17 mouse cellular contexts compared by ENCODE assay signal in the genomic region with DNA sequence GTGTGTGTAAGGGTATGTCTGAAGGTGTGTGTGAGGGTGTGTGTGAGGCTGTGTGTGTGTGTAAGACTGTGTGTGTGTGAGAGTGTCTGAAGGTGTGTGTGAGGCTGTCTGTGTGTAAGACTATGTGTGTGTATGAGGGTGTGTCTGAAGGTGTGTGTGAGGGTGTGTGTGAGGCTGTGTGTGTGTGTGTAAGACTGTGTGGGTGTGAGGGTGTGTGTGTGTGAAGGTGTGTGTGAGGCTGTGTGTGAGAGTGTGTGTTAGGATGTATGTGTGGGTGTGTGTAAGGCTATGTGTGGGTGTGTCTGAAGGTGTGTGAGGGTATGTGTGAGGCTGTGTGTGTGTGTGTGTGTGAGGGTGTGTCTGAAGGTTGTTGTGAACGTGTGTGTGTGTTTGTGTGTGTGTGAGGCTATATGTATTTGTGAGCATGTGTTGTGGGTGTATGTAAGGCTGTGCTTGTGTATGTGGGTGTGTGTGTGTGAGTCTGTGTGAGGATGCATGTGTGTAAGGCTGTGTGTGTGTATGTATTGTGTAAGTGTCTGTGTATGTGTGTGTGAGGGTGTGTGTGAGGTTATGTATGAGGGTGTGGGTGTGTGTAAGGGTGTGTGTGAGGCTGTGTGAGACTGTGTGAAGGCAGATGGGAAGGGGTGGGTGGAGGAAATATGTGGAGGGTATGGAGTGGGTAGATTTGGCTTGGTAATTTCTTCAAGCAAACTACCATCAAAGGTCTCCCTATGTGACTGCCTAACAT.
DNase-seq lines count a peak whose midpoint lies in the region; ATAC-seq and TF ChIP-seq lines count a peak whose summit lies in the region.
"Had no signal": no experiment of that assay in that cellular context is flagged by ENCODE, and none has a peak within 500 bp of the region (broad histone marks: within the 10 kb centered on the region; RNA-seq: fewer than 3 reads in every experiment).

No protein-coding gene starts in this region.

- H3K4me2 ChIP-seq in forebrain, embryonic 11.5 days (ENCODE audit: low read depth, low read length, severe bottlenecking): no peak overlapping the region
- no peak overlapping the region for H3K4me2 ChIP-seq in forebrain, embryonic 16.5 days (ENCODE audit: low read length)
- no peak overlapping the region for H3K4me2 ChIP-seq in limb, embryonic 11.5 days (ENCODE audit: low read depth, severe bottlenecking)
- no peak overlapping the region for H3K4me2 ChIP-seq in embryonic facial prominence, embryonic 15.5 days (replicated peaks)
- H3K4me2 ChIP-seq in midbrain, embryonic 14.5 days (ENCODE audit: low read length): no peak overlapping the region
- H3K4me2 ChIP-seq: liver, embryonic 13.5 days had no signal

- H3K27ac ChIP-seq in forebrain, embryonic 11.5 days (ENCODE audit: low read depth, low read length): no peak overlapping the region
- no peak overlapping the region for H3K27ac ChIP-seq in forebrain, embryonic 16.5 days (ENCODE audit: low read length)
- no peak overlapping the region for H3K27ac ChIP-seq in limb, embryonic 11.5 days (replicated peaks; ENCODE audit: low read depth, low read length)
- H3K27ac ChIP-seq in limb, embryonic 10.5 days: no peak overlapping the region
- H3K27ac ChIP-seq in embryonic facial prominence, embryonic 15.5 days (replicated peaks): no peak overlapping the region
- H3K27ac ChIP-seq in midbrain, embryonic 14.5 days (replicated peaks; ENCODE audit: low read depth, low read length): no peak overlapping the region
- H3K27ac ChIP-seq in thymus, adult 2 months (ENCODE audit: control insufficient read depth, insufficient read depth, low read length): no peak overlapping the region
- H3K27ac ChIP-seq: liver, embryonic 13.5 days had no signal

- no peaks in the 10 kb centered on the region for H3K4me1 ChIP-seq in forebrain, embryonic 11.5 days (replicated peaks; ENCODE audit: control insufficient read depth, insufficient read depth, low read length)
- H3K4me1 ChIP-seq in forebrain, embryonic 16.5 days (replicated peaks; ENCODE audit: control insufficient read depth, insufficient read depth, low read length): no peaks in the 10 kb centered on the region
- no peaks in the 10 kb centered on the region for H3K4me1 ChIP-seq in limb, embryonic 11.5 days (ENCODE audit: control insufficient read depth, insufficient read depth, low read length)
- no peaks in the 10 kb centered on the region for H3K4me1 ChIP-seq in limb, embryonic 10.5 days
- no peaks in the 10 kb centered on the region for H3K4me1 ChIP-seq in embryonic facial prominence, embryonic 15.5 days
- no peaks in the 10 kb centered on the region for H3K4me1 ChIP-seq in midbrain, embryonic 14.5 days (ENCODE audit: control insufficient read depth, insufficient read depth, low read length)
- H3K4me1 ChIP-seq in thymus, adult 2 months (replicated peaks; ENCODE audit: control insufficient read depth, insufficient read depth, low read length): no peaks in the 10 kb centered on the region
- H3K4me1 ChIP-seq: liver, embryonic 13.5 days had no signal

- TF ChIP-seq POLR2A in thymus, adult 2 months (IDR thresholded peaks at IDR 0.05; ENCODE audit: control insufficient read depth, extremely low read depth, insufficient read depth, low read length, poor library complexity): no peak

- H3K27me3 ChIP-seq in forebrain, embryonic 11.5 days (ENCODE audit: control insufficient read depth, insufficient read depth, low read length): no peaks in the 10 kb centered on the region
- H3K27me3 ChIP-seq in forebrain, embryonic 16.5 days (replicated peaks; ENCODE audit: control insufficient read depth, insufficient read depth, low read length): no peaks in the 10 kb centered on the region
- no peaks in the 10 kb centered on the region for H3K27me3 ChIP-seq in limb, embryonic 11.5 days (ENCODE audit: control insufficient read depth, insufficient read depth, low read length)
- H3K27me3 ChIP-seq in limb, embryonic 10.5 days (ENCODE audit: low read depth, poor library complexity, severe bottlenecking): no peaks in the 10 kb centered on the region
- no peaks in the 10 kb centered on the region for H3K27me3 ChIP-seq in embryonic facial prominence, embryonic 15.5 days
- no peaks in the 10 kb centered on the region for H3K27me3 ChIP-seq in midbrain, embryonic 14.5 days (ENCODE audit: control insufficient read depth, insufficient read depth, low read length)
- no peaks in the 10 kb centered on the region for H3K27me3 ChIP-seq in thymus, adult 2 months (ENCODE audit: control insufficient read depth, insufficient read depth, low read length)
- H3K27me3 ChIP-seq: CH12.LX; liver, embryonic 13.5 days had no signal

- no peaks in the 10 kb centered on the region for H3K9me3 ChIP-seq in forebrain, embryonic 11.5 days (ENCODE audit: control insufficient read depth, low read length)
- no peaks in the 10 kb centered on the region for H3K9me3 ChIP-seq in forebrain, embryonic 16.5 days (ENCODE audit: control insufficient read depth, low read length)
- H3K9me3 ChIP-seq in limb, embryonic 11.5 days (ENCODE audit: control insufficient read depth, low read length): no peaks in the 10 kb centered on the region
- H3K9me3 ChIP-seq in limb, embryonic 10.5 days (replicated peaks): no peaks in the 10 kb centered on the region
- no peaks in the 10 kb centered on the region for H3K9me3 ChIP-seq in embryonic facial prominence, embryonic 15.5 days (replicated peaks)
- no peaks in the 10 kb centered on the region for H3K9me3 ChIP-seq in midbrain, embryonic 14.5 days (ENCODE audit: control insufficient read depth, low read length)
- H3K9me3 ChIP-seq: liver, embryonic 13.5 days had no signal

- H3K9ac ChIP-seq in forebrain, embryonic 11.5 days (ENCODE audit: low read length): no peak overlapping the region
- no peak overlapping the region for H3K9ac ChIP-seq in forebrain, embryonic 16.5 days (replicated peaks; ENCODE audit: low read depth, low read length)
- no peak overlapping the region for H3K9ac ChIP-seq in limb, embryonic 11.5 days (ENCODE audit: low read length)
- no peak overlapping the region for H3K9ac ChIP-seq in embryonic facial prominence, embryonic 15.5 days
- H3K9ac ChIP-seq in midbrain, embryonic 14.5 days (replicated peaks; ENCODE audit: low read length): no peak overlapping the region
- H3K9ac ChIP-seq: liver, embryonic 13.5 days had no signal

- no peak for DNase-seq in forebrain, embryonic 11.5 days (ENCODE audit: low spot score)
- DNase-seq in limb, embryonic 11.5 days (ENCODE audit: low spot score): no peak
- DNase-seq in limb, embryonic 10.5 days (ENCODE audit: low spot score): no peak
- no peak for DNase-seq in midbrain, embryonic 14.5 days
- no peak for DNase-seq in thymus, adult 2 months
- no peak for DNase-seq in retina, embryonic 14.5 days (ENCODE audit: low spot score)
- DNase-seq: adrenal gland, postnatal 10 days; cerebellum, adult 2 months; kidney, postnatal 25 days; liver, embryonic 13.5 days; right cerebral cortex, adult 18-20 months; thymus, postnatal 4 days had no signal

- TF ChIP-seq CTCF in thymus, adult 2 months (IDR thresholded peaks at IDR 0.05; ENCODE audit: borderline replicate concordance, control insufficient read depth, extremely low read depth, insufficient read depth, low read length, poor library complexity): no peak

- ATAC-seq in forebrain, embryonic 11.5 days (replicated peaks; ENCODE audit: low FRiP score): 0 out of 2 replicates have a peak, but pooled peaks have one; percentile 44
- ATAC-seq in forebrain, embryonic 16.5 days: no peak
- ATAC-seq in limb, embryonic 11.5 days (ENCODE audit: insufficient number of reproducible peaks, low FRiP score, low TSS enrichment, low read depth): peak; percentile 44; the same call in 1 of the 2 replicates
- ATAC-seq in embryonic facial prominence, embryonic 15.5 days (ENCODE audit: insufficient number of reproducible peaks, low FRiP score, low TSS enrichment, low read depth): peak; percentile 51; the same call in 1 of the 2 replicates
- peak; percentile 46 for ATAC-seq in midbrain, embryonic 14.5 days (ENCODE audit: low FRiP score, low TSS enrichment)
- ATAC-seq: intestine, embryonic 16.5 days; lung, postnatal 0 days had no signal

- WGBS in forebrain, embryonic 11.5 days: 58% methylated on average over 1 of the region's 1 CpGs
- 45% methylated on average over 1 of the region's 1 CpGs for WGBS in forebrain, embryonic 16.5 days
- WGBS in limb, embryonic 11.5 days: 57% methylated on average over 1 of the region's 1 CpGs
- WGBS in limb, embryonic 10.5 days: 69% methylated on average over 1 of the region's 1 CpGs
- 62% methylated on average over 1 of the region's 1 CpGs for WGBS in embryonic facial prominence, embryonic 15.5 days
- WGBS in midbrain, embryonic 14.5 days: 50% methylated on average over 1 of the region's 1 CpGs
- 81% methylated on average over 1 of the region's 1 CpGs for WGBS in thymus, adult 2 months

- no peak overlapping the region for H3K4me3 ChIP-seq in forebrain, embryonic 11.5 days (ENCODE audit: low read depth, low read length)
- H3K4me3 ChIP-seq in forebrain, embryonic 16.5 days (replicated peaks; ENCODE audit: low read length): no peak overlapping the region
- no peak overlapping the region for H3K4me3 ChIP-seq in limb, embryonic 11.5 days (ENCODE audit: low read depth, low read length)
- H3K4me3 ChIP-seq in limb, embryonic 10.5 days: no peak overlapping the region
- H3K4me3 ChIP-seq in embryonic facial prominence, embryonic 15.5 days (replicated peaks): no peak overlapping the region
- H3K4me3 ChIP-seq in midbrain, embryonic 14.5 days (replicated peaks; ENCODE audit: low read depth, low read length): no peak overlapping the region
- no peak overlapping the region for H3K4me3 ChIP-seq in thymus, adult 2 months (ENCODE audit: control insufficient read depth, insufficient read depth, low read length)
- H3K4me3 ChIP-seq: liver, embryonic 13.5 days had no signal

- no peaks in the 10 kb centered on the region for H3K36me3 ChIP-seq in forebrain, embryonic 11.5 days (ENCODE audit: control insufficient read depth, insufficient read depth, low read length)
- H3K36me3 ChIP-seq in forebrain, embryonic 16.5 days (ENCODE audit: control insufficient read depth, insufficient read depth): no peaks in the 10 kb centered on the region
- H3K36me3 ChIP-seq in limb, embryonic 11.5 days (ENCODE audit: control insufficient read depth, insufficient read depth, low read length): no peaks in the 10 kb centered on the region
- no peaks in the 10 kb centered on the region for H3K36me3 ChIP-seq in limb, embryonic 10.5 days
- H3K36me3 ChIP-seq in embryonic facial prominence, embryonic 15.5 days: no peaks in the 10 kb centered on the region
- no peaks in the 10 kb centered on the region for H3K36me3 ChIP-seq in midbrain, embryonic 14.5 days (ENCODE audit: control insufficient read depth, insufficient read depth, low read length)
- no peaks in the 10 kb centered on the region for H3K36me3 ChIP-seq in thymus, adult 2 months (ENCODE audit: control insufficient read depth, insufficient read depth, low read length)
- H3K36me3 ChIP-seq: liver, embryonic 13.5 days had no signal
